Mouse (Mus musculus): Measurements from ENCODE around the gene Ssxb8. TPM values are rescaled to one million over a fixed set of nuclear protein-coding genes. Genes with fewer than 3 reads are reported as not detected.
A peak's percentile ranks its signal among the peaks of the same experiment; 100 is the strongest.
"Not testable (repeated sequence)": the region's sequence is repeated elsewhere in the genome, so short reads cannot be mapped to it uniquely, and the experiment has no call there.

Gene Ssxb8
- total RNA-seq (2022), result not detected

- DNase-seq (ENCODE audit: low spot score in 2 of 2), result not testable (repeated sequence)
Measured at GRCm38 (mm10) chrX:8690744-8691143, at the start of gene Ssxb8. TSS of gene Ssxb8 (minus strand) at chrX:8690844.

GRCm38 (mm10) chrX:8732907-8733306 is 42.3 kb upstream of the Ssxb8 start:
- DNase-seq (ENCODE audit: low spot score in 2 of 2), result peak in 1 of 2 experiments; percentile 1

- no peak for DNase-seq (ENCODE audit: low spot score in 2 of 2)
Measured at GRCm38 (mm10) chrX:8663085-8663484, 27.6 kb downstream of the Ssxb8 start.

Other genes with a start within 250 kb of the Ssxb8 start
- not detected for gene Ssxb2, start 229.1 kb downstream of the Ssxb8 start, total RNA-seq (2022)
- gene Gm14459, start 165.9 kb downstream of the Ssxb8 start, total RNA-seq (2022), result not detected
- not detected for gene Ssxb6, start 142.6 kb downstream of the Ssxb8 start, total RNA-seq (2022)
- gene Ssxb3, start 99.0 kb downstream of the Ssxb8 start, total RNA-seq (2022), result not detected
- gene Ssx9, start 57.6 kb upstream of the Ssxb8 start, total RNA-seq (2022), result not detected
- gene Ssxb5, start 112.8 kb upstream of the Ssxb8 start, total RNA-seq (2022), result not detected
- not detected for gene Gm6592, start 153.2 kb upstream of the Ssxb8 start, total RNA-seq (2022)
- gene Gm5751, start 183.4 kb upstream of the Ssxb8 start, total RNA-seq (2022), result not detected
- 10 to 100 TPM; 33.7 to 36.7 (median 35.3) TPM for gene B630019K06Rik, start 201.5 kb upstream of the Ssxb8 start, total RNA-seq (2022)

Data from left cerebral cortex, adult 8-10 months (tissue).